Mouse (Mus musculus) left cerebral cortex, adult 2 months (tissue): ENCODE measurements around the gene Cdkn2aipnl. TPM values are rescaled to one million over a fixed set of nuclear protein-coding genes. Genes with fewer than 3 reads are reported as not detected.
A peak's percentile ranks its signal among the peaks of the same experiment; 100 is the strongest.

Source experiments
- DNase-seq, 2 experiments: peaks; one replicate each; pipeline ENCODE4 v3.0.0; 2021 to 2022; ENCODE audit warnings: low spot score in 2 of 2, mixed read lengths in 1 of 2; ENCODE audit errors: extremely low spot score in 1 of 2
- H3K27ac ChIP-seq: fragments of 200-600 bp; 2 replicates; pipeline ENCODE4 v1.8.1; 2022
- H3K4me3 ChIP-seq: fragments of 200-600 bp; 2 replicates; pipeline ENCODE4 v1.8.1; 2022
- CTCF ChIP-seq: fragments of 200-600 bp; IDR thresholded peaks from 2 replicates; pipeline ENCODE4 v1.8.1; 2022; ENCODE audit warnings: antibody characterized with exemption, mild to moderate bottlenecking, moderate library complexity
- intact Hi-C: fragments of 180-260 bp; cut with DNase I; formaldehyde crosslinking; loops from one replicate; pipeline ENCODE4 v1.15.1; 2025
- total RNA-seq, 2 experiments: library from RNA; stranded (reverse); gene quantifications; 2 replicates each; pipeline ENCODE4 v1.2.3; 2021

Gene Cdkn2aipnl
- total RNA-seq, 2 experiments from 2014 or later = 34.2 to 37.6 TPM

- no peak for TF ChIP-seq CTCF
- DNase-seq = no peak
- Histone ChIP-seq H3K27ac (no peak overlapping the region), H3K4me3 (no peak overlapping the region)
- intact Hi-C loops = no loop called here
Measured at GRCm38 (mm10) chr11:51935636-51936434, 31.6 kb upstream of the Cdkn2aipnl start.

GRCm38 (mm10) chr11:51937361-51937781 lies 30.1 kb upstream of the Cdkn2aipnl start:
- intact Hi-C loops = no loop called here
- DNase-seq = no peak
- H3K27ac ChIP-seq = no peak overlapping the region

GRCm38 (mm10) chr11:51938817-51939589 lies 28.5 kb upstream of the Cdkn2aipnl start:
- no peak for TF ChIP-seq CTCF
- DNase-seq = no peak

More at GRCm38 (mm10) chr11:51937361-51937781, 30.1 kb upstream of the Cdkn2aipnl start:
- H3K4me3 ChIP-seq = no peak overlapping the region
- TF ChIP-seq CTCF = no peak

GRCm38 (mm10) chr11:51939590-51939955 lies 27.9 kb upstream of the Cdkn2aipnl start:
- no peak for TF ChIP-seq CTCF
- intact Hi-C loops = no loop called here
- H3K4me3 ChIP-seq = no peak overlapping the region
- no peak overlapping the region for H3K27ac ChIP-seq
- no peak for DNase-seq

More at GRCm38 (mm10) chr11:51938817-51939589, 28.5 kb upstream of the Cdkn2aipnl start:
- no peak overlapping the region for H3K4me3 ChIP-seq
- intact Hi-C loops = no loop called here
- no peak overlapping the region for H3K27ac ChIP-seq

GRCm38 (mm10) chr11:51940511-51940955 lies 26.9 kb upstream of the Cdkn2aipnl start:
- Histone ChIP-seq H3K27ac (no peak overlapping the region), H3K4me3 (no peak overlapping the region)
- DNase-seq = no peak
- TF ChIP-seq CTCF = no peak
- intact Hi-C loops = no loop called here

GRCm38 (mm10) chr11:51942602-51943499 lies 24.6 kb upstream of the Cdkn2aipnl start:
- Histone ChIP-seq H3K4me3 (no peak overlapping the region), H3K27ac (no peak overlapping the region)
- TF ChIP-seq CTCF = no peak
- intact Hi-C loops = no loop called here
- DNase-seq = peak; percentile 18 to 33

GRCm38 (mm10) chr11:51943500-51943841 lies 24.0 kb upstream of the Cdkn2aipnl start:
- Histone ChIP-seq H3K4me3 (no peak overlapping the region), H3K27ac (no peak overlapping the region)
- no peak for DNase-seq
- no peak for TF ChIP-seq CTCF
- intact Hi-C loops = no loop called here

GRCm38 (mm10) chr11:51944239-51944638 lies 23.2 kb upstream of the Cdkn2aipnl start:
- no peak overlapping the region for H3K27ac ChIP-seq
- DNase-seq = no peak
- no peak overlapping the region for H3K4me3 ChIP-seq
- no peak for TF ChIP-seq CTCF
- intact Hi-C loops = loop anchor here (2.0 kb wide), 1 partner anchor 45 kb away; no protein-coding TSS in a partner anchor

- no peak for TF ChIP-seq CTCF
- H3K27ac ChIP-seq = peak overlapping the region; percentile 71
- peak; percentile 58 to 67 for DNase-seq
- intact Hi-C loops = loop anchor here (2.0 to 5.0 kb wide), 2 partner anchors 47 to 88 kb away; partner anchors contain the start of gene Jade2
- H3K4me3 ChIP-seq = no peak overlapping the region
Measured at GRCm38 (mm10) chr11:51945548-51945947, 21.9 kb upstream of the Cdkn2aipnl start.

- Histone ChIP-seq H3K27ac (peak overlapping the region; percentile 71), H3K4me3 (no peak overlapping the region)
- DNase-seq = peak in 1 of 2 experiments; percentile 45
- intact Hi-C loops = loop anchor here (5.0 kb wide), 1 partner anchor 89 kb away; the partner anchor contains the start of gene Jade2
- no peak for TF ChIP-seq CTCF
Measured at GRCm38 (mm10) chr11:51946144-51946543, 21.3 kb upstream of the Cdkn2aipnl start.

- intact Hi-C loops = loop anchor here (5.0 kb wide), 1 partner anchor 92 kb away; the partner anchor contains the start of gene Jade2
- no peak overlapping the region for H3K27ac ChIP-seq
- no peak overlapping the region for H3K4me3 ChIP-seq
- DNase-seq = no peak
- TF ChIP-seq CTCF = no peak
Measured at GRCm38 (mm10) chr11:51949155-51949840, 18.2 kb upstream of the Cdkn2aipnl start.
